Mouse (Mus musculus): ENCODE data around the gene Naalad2.
A peak's percentile ranks its signal among the peaks of the same experiment; 100 is the strongest.
"Not testable (repeated sequence)": the region's sequence is repeated elsewhere in the genome, so short reads cannot be mapped to it uniquely, and the experiment has no call there.

Naalad2 gene

GRCm38 (mm10) chr9:18402895-18403294, at the start of gene Naalad2:
Gene Naalad2, minus strand, starts transcription at chr9:18402995.
- not testable (repeated sequence) for DNase-seq

DNA sequence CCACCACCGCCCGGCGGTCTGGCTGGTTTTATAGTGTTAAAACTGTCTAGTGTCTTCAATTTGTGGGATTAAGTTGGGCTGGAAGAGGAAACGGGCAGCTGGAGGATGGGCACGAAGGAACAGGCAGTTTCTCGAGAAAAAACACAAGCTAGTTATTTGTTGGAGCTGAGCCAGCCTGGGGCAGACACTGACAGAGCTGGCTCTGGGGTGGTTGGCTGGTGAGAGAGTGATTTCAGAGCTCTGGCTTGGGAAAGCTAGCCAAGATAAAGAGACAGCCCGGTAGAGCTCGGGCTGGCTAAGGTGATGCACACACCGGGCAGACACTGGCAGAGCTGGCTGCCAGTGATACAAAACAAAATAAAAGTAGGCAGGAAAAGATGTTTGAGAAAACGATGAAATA, 28.9 kb upstream of the Naalad2 start:
- no peak for DNase-seq

DNA sequence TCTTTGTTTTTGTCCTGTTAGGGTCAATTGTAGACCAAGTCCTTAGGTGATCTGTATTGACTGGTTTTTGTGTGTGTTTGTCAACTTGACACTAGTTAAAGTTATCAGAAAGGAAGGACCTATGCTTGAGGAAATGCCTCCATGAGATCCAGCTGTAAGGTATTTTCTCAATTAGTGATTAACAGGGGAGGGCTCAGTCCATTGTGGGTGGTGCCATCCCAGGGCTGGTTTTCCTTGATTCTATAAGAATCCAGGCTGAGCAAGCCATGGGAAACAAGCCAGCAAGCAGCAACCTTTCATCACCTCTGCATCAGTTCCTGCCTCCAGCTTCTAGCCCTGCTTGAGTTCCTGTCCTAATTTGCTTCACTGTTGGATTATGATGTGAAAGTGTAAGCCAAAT, 27.6 kb upstream of the Naalad2 start, which contains the start of gene Mbd3l2:
Gene Mbd3l2 (plus strand): TSS at position 301 of the 400 bp plus-strand sequence.
- no peak for DNase-seq

DNA sequence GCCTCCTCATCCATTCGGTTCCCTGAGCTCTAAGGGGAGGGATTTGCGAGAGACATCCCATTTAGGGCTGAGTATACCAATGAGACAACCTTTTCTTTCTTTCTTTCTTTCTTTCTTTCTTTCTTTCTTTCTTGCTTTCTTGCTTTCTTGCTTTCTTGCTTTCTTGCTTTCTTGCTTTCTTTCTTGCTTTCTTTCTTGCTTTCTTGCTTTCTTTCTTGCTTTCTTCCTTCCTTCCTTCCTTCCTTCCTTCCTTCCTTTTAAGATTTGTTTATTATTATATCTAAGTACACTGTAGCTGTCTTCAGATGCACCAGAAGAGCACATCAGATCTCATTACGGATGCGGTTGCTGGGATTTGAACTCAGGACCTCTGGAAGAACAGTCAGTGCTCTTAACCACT, 9.6 kb upstream of the Naalad2 start:
- not testable (repeated sequence) for DNase-seq

DNA sequence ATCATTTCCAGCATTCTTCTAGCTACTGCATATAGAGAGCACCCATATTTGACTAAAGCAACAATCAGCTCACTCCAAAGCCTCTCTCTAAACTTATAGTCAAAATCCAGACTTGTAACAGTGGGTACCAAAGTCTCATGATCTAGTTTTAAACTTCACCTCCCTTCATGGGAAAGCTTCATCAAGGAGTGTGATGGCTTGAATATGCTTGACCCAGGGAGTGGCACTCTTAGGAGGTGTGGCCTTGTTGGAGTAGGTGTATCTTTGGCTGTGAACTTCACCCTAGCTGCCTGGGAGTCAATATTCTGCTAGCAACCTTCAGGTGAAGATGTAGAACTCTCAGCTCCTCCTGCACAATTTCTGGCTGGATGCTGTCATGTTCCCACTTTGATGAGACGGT, 1.3 kb upstream of the Naalad2 start, which contains the start of gene Ubtfl1:
Gene Ubtfl1 (plus strand): TSS at position 301 of the 400 bp plus-strand sequence.
- no peak for DNase-seq

DNA sequence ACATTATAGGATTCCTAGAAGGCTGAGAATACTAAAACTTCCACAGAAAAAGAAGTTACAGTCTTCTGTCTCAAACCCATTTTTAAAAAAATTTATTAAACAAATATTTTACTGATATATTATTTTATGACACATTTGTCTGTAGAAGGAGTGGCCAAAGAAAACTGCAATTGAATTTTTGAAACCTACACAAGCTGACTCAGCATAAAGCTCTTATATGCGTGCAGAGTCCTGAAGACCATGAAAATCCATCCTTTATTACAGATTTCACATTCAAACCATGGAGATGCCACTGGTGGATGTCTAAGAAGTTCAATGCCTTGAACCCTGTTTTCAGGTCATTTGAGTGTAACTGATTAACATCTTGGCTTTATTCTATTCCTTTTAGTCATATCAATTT, 3.2 kb downstream of the Naalad2 start:
- DNase-seq = no peak

DNA sequence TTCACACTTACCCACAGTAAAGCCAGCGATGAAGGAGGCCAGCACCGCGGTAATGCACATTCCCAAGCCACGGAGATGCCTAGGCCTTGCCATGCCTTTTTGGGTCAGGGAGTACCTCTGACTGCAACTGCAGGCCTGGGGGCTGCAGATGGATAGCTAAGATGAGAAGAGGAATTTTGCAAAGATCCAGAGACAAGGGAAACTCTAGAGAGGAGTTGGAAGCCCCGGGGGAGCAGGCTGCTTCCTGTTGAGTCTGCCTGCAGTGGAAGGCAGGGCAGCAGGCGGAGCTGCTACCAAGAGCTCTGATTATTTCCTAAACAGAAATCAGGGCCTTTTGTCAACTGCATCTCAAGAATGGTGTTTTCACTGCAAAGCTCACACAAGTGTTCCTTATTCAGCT, 17.0 kb downstream of the Naalad2 start:
- DNase-seq = peak; percentile 4 to 26

DNA sequence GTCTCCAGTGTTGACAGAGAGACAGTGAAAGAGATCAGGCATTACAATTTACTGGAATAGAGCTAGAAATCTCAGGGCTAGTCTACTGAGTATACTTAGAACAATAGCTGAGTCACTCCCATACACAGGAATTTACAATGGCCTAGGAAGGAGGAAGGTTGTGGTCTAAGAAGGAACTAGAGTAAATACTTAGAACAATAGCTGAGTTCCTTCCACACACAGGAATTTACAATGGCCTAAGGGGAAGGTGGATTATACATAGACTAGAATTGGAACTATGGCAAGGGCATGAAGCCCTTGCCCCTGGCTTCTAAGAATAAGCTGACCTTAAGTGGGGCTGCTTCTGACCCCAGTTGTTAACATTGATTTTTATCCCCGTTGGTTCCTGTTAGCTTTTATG, 29.8 kb downstream of the Naalad2 start:
- not testable (repeated sequence) for DNase-seq

- DNase-seq = no peak
Observed at GRCm38 (mm10) chr9:18319990-18320389, 82.8 kb downstream of the Naalad2 start.

GRCm38 (mm10) chr9:18298301-18298700, 104.5 kb downstream of the Naalad2 start:
- DNase-seq = no peak

DNA sequence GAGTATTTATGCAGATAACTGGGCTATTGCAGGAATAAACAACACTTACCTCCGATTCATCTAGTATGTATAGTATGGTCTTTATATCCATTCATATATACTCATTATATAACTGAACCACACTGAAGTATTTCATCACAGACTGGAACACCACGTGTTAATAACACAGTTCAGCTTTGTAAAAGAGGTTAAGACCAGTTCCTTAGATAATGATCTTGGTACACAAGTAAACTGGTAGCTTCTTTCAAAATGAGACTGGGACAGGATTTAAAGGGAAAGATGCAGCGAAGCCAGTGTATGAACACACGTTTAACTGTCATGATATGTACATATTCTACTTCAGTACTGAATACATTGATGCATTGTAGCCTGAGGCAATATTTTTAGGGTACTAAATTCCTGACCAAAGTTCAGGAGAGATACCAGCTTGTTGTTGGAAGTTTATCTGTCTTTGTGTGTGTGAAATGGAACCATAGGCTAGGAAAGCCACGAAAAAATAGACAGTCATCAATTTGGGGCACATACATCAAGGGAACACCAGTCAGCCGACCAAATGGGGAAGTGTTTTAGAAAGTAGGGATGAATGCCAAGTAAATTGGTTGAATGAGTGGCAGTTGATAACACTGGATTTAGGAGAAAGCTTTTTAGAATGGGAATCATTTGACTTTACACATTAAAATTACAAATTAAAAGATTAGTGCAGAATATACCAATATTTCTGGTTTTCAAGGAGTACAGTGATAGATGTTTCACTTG, 109.6 kb downstream of the Naalad2 start:
- no peak for DNase-seq

DNA sequence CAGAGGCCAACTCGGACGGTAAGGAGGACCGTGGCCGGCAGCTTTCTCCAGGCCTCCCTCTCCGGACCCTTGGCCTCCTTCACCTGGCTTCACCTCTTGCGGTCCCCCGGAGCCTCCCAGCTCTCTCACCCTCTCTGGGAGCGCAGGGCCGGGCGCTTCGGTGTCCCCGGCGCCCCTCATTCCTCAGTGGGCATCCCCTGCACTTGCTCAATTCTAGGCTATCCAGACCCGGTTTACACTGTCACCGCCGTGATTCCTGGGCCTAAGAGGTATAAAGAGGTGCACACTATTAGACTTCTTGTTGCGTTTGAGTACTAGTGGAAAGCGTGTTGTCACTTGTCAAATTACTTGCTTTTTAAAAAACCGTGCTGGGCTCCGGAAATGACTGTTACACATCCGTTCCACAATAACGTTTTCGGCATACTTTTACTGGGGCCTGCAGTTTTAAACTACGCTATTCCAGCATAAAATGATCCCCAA, 110.3 kb downstream of the Naalad2 start:
- DNase-seq = no peak

DNA sequence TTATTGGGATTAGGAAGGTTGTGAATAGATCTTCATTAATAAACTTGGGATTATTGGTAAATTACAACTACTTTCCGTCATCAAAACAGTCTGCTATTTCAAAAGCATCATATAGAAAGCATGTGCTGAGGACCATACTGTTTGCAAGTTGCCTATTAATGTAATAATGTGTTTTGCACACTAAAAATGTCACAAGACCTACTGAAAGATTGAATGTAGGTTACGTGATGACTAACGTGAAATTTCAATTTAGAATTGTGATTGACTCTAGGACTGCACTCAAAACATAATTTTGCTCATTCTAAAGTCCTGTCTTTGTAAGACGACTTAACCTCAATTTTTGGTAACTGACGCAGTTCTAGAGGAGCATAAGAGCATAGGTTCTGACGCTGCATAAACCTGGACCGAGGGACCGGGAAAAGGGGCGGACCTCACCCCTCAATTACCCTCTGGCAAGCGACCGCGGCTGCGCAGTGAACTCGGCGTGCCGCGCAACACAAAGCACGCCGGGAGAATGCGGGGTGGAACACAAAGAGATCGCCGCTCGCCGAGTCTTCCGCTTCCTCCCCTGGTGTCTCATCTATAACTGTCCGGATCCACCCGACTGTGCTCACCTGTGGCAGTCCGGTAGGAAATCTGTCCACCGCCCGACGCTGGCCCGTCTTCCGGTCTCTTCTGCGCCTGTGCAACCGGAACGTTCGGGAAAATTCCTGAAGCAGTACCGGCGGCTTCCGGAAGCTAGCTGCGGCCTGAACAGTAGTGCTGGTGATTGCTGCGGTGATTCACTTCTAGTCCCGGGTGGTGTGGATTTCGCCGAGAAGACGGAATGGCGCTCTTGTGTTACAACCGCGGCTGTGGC, 111.0 kb downstream of the Naalad2 start, which contains the start of gene Chordc1:
Gene Chordc1 (plus strand): TSS at position 555 of the 859 bp plus-strand sequence.
- peak; percentile 94 to 96 for DNase-seq

DNA sequence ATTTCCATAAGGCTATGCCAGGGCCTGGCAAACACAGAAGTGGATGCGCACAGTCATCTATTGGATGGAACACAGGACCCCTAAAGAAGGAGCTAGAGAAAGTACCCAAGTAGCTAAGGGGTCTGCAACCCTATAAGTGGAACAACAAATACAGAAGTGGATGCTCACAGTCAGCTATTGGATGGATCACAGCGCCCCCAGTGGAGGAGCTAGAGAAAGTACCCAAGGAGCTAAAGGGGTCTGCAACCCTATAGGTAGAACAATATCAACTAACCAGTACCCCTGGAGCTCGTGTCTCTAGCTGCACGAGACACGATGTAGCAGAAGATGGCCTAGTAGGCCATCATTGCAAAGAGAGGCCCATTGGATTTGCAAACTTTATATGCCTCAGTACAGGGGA, 124.1 kb downstream of the Naalad2 start:
- DNase-seq = not testable (repeated sequence)

DNA sequence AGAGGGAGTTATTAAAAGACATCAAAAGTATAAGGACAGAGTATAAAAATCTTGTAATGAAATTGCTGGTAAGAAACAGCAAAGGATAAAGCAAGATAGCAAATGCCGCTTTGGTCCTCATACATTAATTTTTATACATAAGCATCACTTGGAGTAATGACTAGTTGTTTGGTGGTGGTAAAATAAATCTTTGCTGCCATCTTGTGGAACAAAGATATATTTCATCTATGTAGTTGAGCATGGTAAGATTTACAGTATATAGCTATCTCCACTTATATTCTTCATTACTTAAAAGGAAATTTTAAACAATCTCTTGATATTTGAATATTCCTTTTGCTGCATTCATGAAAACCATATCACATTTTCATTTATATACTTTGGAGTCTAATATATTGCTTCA, 125.3 kb downstream of the Naalad2 start:
- DNase-seq = no peak

GRCm38 (mm10) chr9:18276844-18277243, 126.0 kb downstream of the Naalad2 start:
- no peak for DNase-seq

- DNase-seq = no peak
Observed at GRCm38 (mm10) chr9:18275901-18276300, 126.9 kb downstream of the Naalad2 start.
